Comparison of ENCODE assay signal across 11 mouse cellular contexts in the genomic region with DNA sequence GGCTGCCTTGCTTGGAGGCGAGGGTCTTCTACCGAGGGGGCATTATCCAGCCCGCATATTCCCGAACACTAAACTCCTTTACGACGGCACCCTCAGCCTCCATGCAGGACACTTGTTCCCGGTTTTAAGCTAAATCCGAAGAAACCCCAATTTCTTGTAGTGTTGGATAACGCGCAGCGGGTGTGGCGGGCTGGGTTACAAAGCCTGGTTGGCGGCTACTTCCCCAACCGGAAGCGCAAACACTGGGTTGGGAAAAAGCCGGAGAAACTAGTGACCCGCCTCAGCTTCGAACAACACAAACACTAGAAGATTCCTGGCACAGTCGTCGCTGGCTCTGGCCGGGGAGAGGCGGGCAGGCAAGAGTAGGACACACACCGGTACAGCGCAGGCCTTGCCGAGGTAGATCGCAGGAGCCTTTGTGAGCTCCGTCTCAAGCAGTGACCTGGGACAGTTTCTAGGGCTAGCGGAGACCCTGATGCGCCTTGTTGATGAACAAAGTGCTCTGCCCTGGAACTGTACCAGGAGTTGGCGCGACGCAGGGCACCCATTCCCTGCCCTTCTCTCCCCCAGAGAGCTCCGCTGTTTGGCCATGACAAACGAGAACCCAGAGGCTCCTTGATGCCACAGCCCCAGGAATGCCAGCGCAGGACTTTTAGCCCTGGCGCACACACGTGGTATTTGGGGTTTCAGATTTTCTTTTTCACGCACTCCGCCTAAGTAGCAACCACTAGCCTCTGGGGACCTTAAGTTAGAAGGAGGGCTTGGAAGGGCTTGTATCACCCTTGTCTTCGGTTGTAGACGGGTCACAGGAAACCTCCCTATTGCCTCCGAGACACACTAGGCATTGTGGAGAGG. TPM values are rescaled to one million over a fixed set of nuclear protein-coding genes. Genes with fewer than 3 reads are reported as not detected.
DNase-seq lines count a peak whose midpoint lies in the region; ATAC-seq lines count a peak whose summit lies in the region.
"Had no signal": no experiment of that assay in that cellular context is flagged by ENCODE, and none has a peak within 500 bp of the region (broad histone marks: within the 10 kb centered on the region; RNA-seq: fewer than 3 reads in every experiment).

No protein-coding gene starts in this region.

- H3K4me2 ChIP-seq in heart, embryonic 12.5 days: peak overlapping the region; percentile 20
- H3K4me2 ChIP-seq in hindbrain, embryonic 13.5 days: peak overlapping the region; percentile 17; the same call in 1 of the 2 replicates

- ATAC-seq in heart, embryonic 12.5 days (ENCODE audit: insufficient number of reproducible peaks, low FRiP score): no peak
- no peak for ATAC-seq in hindbrain, embryonic 13.5 days (ENCODE audit: low FRiP score)
- ATAC-seq in megakaryocyte progenitor cell, adult 5-6 weeks (replicated peaks; ENCODE audit: poor library complexity): 0 out of 2 replicates have a peak, but pooled peaks have one; percentile 4

- no peaks in the 10 kb centered on the region for H3K36me3 ChIP-seq in heart, embryonic 12.5 days
- no peaks in the 10 kb centered on the region for H3K36me3 ChIP-seq in hindbrain, embryonic 13.5 days

- peaks cover 69% of the 10 kb centered on the region for H3K27me3 ChIP-seq in heart, embryonic 12.5 days (replicated peaks)
- H3K27me3 ChIP-seq in hindbrain, embryonic 13.5 days: peaks cover 92% of the 10 kb centered on the region

- under 1% methylated on average over 42 of the region's 42 CpGs for WGBS in heart, embryonic 12.5 days
- 1% methylated on average over 42 of the region's 42 CpGs for WGBS in hindbrain, embryonic 13.5 days

- no peaks in the 10 kb centered on the region for H3K9me3 ChIP-seq in heart, embryonic 12.5 days (replicated peaks)
- H3K9me3 ChIP-seq in hindbrain, embryonic 13.5 days: no peaks in the 10 kb centered on the region

- peak overlapping the region; percentile 12; the same call in 1 of the 2 replicates for H3K4me3 ChIP-seq in heart, embryonic 12.5 days
- peak overlapping the region; percentile 9; the same call in 1 of the 2 replicates for H3K4me3 ChIP-seq in hindbrain, embryonic 13.5 days

- H3K9ac ChIP-seq in heart, embryonic 12.5 days: no peak overlapping the region
- H3K9ac ChIP-seq in hindbrain, embryonic 13.5 days: no peak overlapping the region

- H3K4me1 ChIP-seq in heart, embryonic 12.5 days (replicated peaks): peaks cover 6% of the 10 kb centered on the region; the same call in 1 of the 2 replicates
- H3K4me1 ChIP-seq in hindbrain, embryonic 13.5 days (replicated peaks): 0 out of 2 replicates have a peak, but pooled peaks cover 13% of the 10 kb centered on the region

- no peak overlapping the region for H3K27ac ChIP-seq in heart, embryonic 12.5 days (ENCODE audit: poor library complexity, severe bottlenecking)
- no peak overlapping the region for H3K27ac ChIP-seq in hindbrain, embryonic 13.5 days

- DNase-seq in heart, adult 9 months (ENCODE audit: low spot score in 2 of 2): no peak
- DNase-seq in ZHBTc4 (ENCODE audit: low read depth, low spot score): peak; percentile 56
- no peak for DNase-seq in layer of hippocampus, postnatal 14 days (ENCODE audit: low spot score in 2 of 2)
- no peak for DNase-seq in urinary bladder, postnatal 4 days (ENCODE audit: low spot score in 2 of 2)
- no peak for DNase-seq in left cerebral cortex, postnatal 4 days
- DNase-seq: gastrocnemius, postnatal 14 days had no signal

- intact Hi-C loops in left cerebral cortex, postnatal 4 days (cut with DNase I): loop anchor here (5.0 kb wide), 1 partner anchor 391 kb away; no protein-coding TSS in a partner anchor

RNA-seq across cellular contexts. Expression of a gene that starts 6.4 kb away (rescaled TPM):
- not detected in 2 replicates for polyA plus RNA-seq in heart, embryonic 12.5 days (2016; fragmentation: Nextera tagmentation; extraction: Ambion mirVana)
- polyA plus RNA-seq in hindbrain, embryonic 13.5 days (2015; fragmentation: Nextera tagmentation; extraction: Ambion mirVana): 0.10 and 0.13 TPM in 2 replicates
- total RNA-seq in megakaryocyte progenitor cell, adult 5-6 weeks (2015): not detected in 2 replicates
- not detected in 2 replicates for total RNA-seq in megakaryocyte progenitor cell, adult 5-6 weeks (2017)
- total RNA-seq in layer of hippocampus, postnatal 14 days (2021): under 1 TPM in 1 of 2 experiments, not detected in 1; 0.10 TPM
- total RNA-seq in left cerebral cortex, postnatal 4 days (2021): 1 to 10 TPM in 1 of 2 experiments, under 1 TPM in 1; 0.10 to 1.0 TPM
- total RNA-seq: liver, adult 2 months had no signal
- polyA plus RNA-seq: C2C12; liver, adult 2 months had no signal
